Mouse (Mus musculus) myocyte (in vitro differentiated cells): Measurements from ENCODE around the gene Gramd2.

ENCODE experiments used
- CEBPB ChIP-seq: IDR thresholded peaks from 2 replicates; pipeline ENCODE4 v1.6.1; 2011; ENCODE audit warnings: mild to moderate bottlenecking, moderate library complexity; ENCODE audit not compliant: poor library complexity, insufficient read depth, severe bottlenecking
- E2F4 ChIP-seq: IDR thresholded peaks from one replicate; pipeline ENCODE4 v1.6.1; 2011; ENCODE audit warnings: mild to moderate bottlenecking, control low read depth, moderate library complexity; ENCODE audit not compliant: insufficient read depth
- MAX ChIP-seq: IDR thresholded peaks from one replicate; pipeline ENCODE4 v1.6.1; 2011; ENCODE audit warnings: low read depth, mild to moderate bottlenecking, control low read depth
- MYOD1 ChIP-seq, 3 experiments: IDR thresholded peaks; one replicate each; pipeline ENCODE4 v1.6.1; 2011; ENCODE audit warnings: control low read depth in 2 of 3, low read depth in 2 of 3, mild to moderate bottlenecking in 2 of 3, moderate library complexity in 1 of 3; ENCODE audit not compliant: insufficient read length in 2 of 3, control insufficient read depth in 1 of 3
- MYOG ChIP-seq, 3 experiments: IDR thresholded peaks; one replicate each; pipeline ENCODE4 v1.6.1; 2011; ENCODE audit warnings: control low read depth in 2 of 3, low read depth in 2 of 3, mild to moderate bottlenecking in 2 of 3; ENCODE audit not compliant: insufficient read length in 2 of 3, control insufficient read depth in 1 of 3, insufficient read depth in 1 of 3
- POLR2A ChIP-seq: IDR thresholded peaks from one replicate; pipeline ENCODE4 v1.6.1; 2011; ENCODE audit warnings: low read depth, mild to moderate bottlenecking, control low read depth, moderate library complexity; ENCODE audit not compliant: insufficient read length
- POLR2AphosphoS2 ChIP-seq: IDR thresholded peaks from one replicate; pipeline ENCODE4 v1.6.1; 2011; ENCODE audit warnings: low read depth, control low read depth; ENCODE audit not compliant: insufficient read length
- REST ChIP-seq: IDR thresholded peaks from one replicate; pipeline ENCODE4 v1.6.1; 2011; ENCODE audit warnings: mild to moderate bottlenecking, control low read depth, moderate library complexity; ENCODE audit not compliant: insufficient read depth, insufficient read length
- SRF ChIP-seq: IDR thresholded peaks from one replicate; pipeline ENCODE4 v1.6.1; 2011; ENCODE audit warnings: low read depth; ENCODE audit not compliant: control insufficient read depth, insufficient read length
- TCF12 ChIP-seq: IDR thresholded peaks from one replicate; pipeline ENCODE4 v1.6.1; 2011; ENCODE audit warnings: mild to moderate bottlenecking, control low read depth; ENCODE audit not compliant: poor library complexity, insufficient read depth, severe bottlenecking
- TCF3 ChIP-seq: IDR thresholded peaks from one replicate; pipeline ENCODE4 v1.6.1; 2011; ENCODE audit warnings: low read depth, control low read depth; ENCODE audit not compliant: insufficient read length
- USF1 ChIP-seq: IDR thresholded peaks from one replicate; pipeline ENCODE4 v1.6.1; 2011; ENCODE audit warnings: low read depth, mild to moderate bottlenecking, control low read depth, moderate library complexity

GRCm38 (mm10) chr9:59694571-59695450, 14.9 kb downstream of the Gramd2 start:
- TF ChIP-seq POLR2A (no peak), SRF (no peak), CEBPB (no peak), MAX (no peak), POLR2AphosphoS2 (peak; percentile 25), TCF12 (no peak), USF1 (no peak), E2F4 (no peak), MYOG (IDR thresholded peaks at IDR 0.05; ENCODE audit: control insufficient read depth in 1 of 3, insufficient read depth in 1 of 3, insufficient read length in 2 of 3, low read depth in 2 of 3) (peak in 1 of 3 experiments; percentile 58), MYOD1 (IDR thresholded peaks at IDR 0.05; ENCODE audit: control insufficient read depth in 1 of 3, insufficient read length in 2 of 3, low read depth in 2 of 3) (no peak), REST (no peak), TCF3 (no peak)
